Mouse (Mus musculus) embryonic facial prominence, embryonic 11.5 days (tissue): ENCODE results near the gene Arap1. TPM values are rescaled to one million over a fixed set of nuclear protein-coding genes. Genes with fewer than 3 reads are reported as not detected.

Experiments
- ATAC-seq: fragments of 200-750 bp; cut with Nextera tagmentation; replicated peaks from 2 replicates; pipeline ENCODE4 v1.8.0; 2017; ENCODE audit warnings: low read depth; ENCODE audit not compliant: insufficient number of reproducible peaks, low FRiP score, low TSS enrichment
- DNase-seq: peaks from one replicate; pipeline ENCODE4 v3.0.0-alpha.2; 2015; ENCODE audit warnings: low spot score
- H3K27ac ChIP-seq: fragments of 300-500 bp; sonication (generic); replicated peaks from 2 replicates; pipeline ENCODE4 v1.5.1; 2014; ENCODE audit warnings: mild to moderate bottlenecking, low read depth, low read length, control low read depth
- H3K27me3 ChIP-seq: fragments of 300-500 bp; sonication (generic); 2 replicates; pipeline ENCODE4 v1.6.1; 2014; ENCODE audit warnings: mild to moderate bottlenecking, low read length, moderate library complexity, mixed read lengths; ENCODE audit not compliant: control insufficient read depth, insufficient read depth
- H3K36me3 ChIP-seq: fragments of 300-500 bp; sonication (generic); replicated peaks from 2 replicates; pipeline ENCODE4 v1.6.1; 2014; ENCODE audit warnings: low read depth, mild to moderate bottlenecking, low read length, moderate library complexity, mixed read lengths; ENCODE audit not compliant: control insufficient read depth, insufficient read depth
- H3K4me1 ChIP-seq: fragments of 300-500 bp; sonication (generic); 2 replicates; pipeline ENCODE4 v1.6.1; 2014; ENCODE audit warnings: low read length, mixed read lengths; ENCODE audit not compliant: control insufficient read depth, insufficient read depth
- H3K4me2 ChIP-seq: fragments of 300-500 bp; sonication (generic); 2 replicates; pipeline ENCODE4 v1.6.1; 2014; ENCODE audit warnings: low read depth, mild to moderate bottlenecking, control low read depth, low read length, moderate library complexity
- H3K4me3 ChIP-seq: fragments of 300-500 bp; sonication (generic); 2 replicates; pipeline ENCODE4 v1.5.1; 2014; ENCODE audit warnings: low read depth, low read length, control low read depth
- H3K9ac ChIP-seq: fragments of 300-500 bp; sonication (generic); replicated peaks from 2 replicates; pipeline ENCODE4 v1.6.1; 2014; ENCODE audit warnings: mild to moderate bottlenecking, control low read depth, low read length
- H3K9me3 ChIP-seq: fragments of 300-500 bp; sonication (generic); replicated peaks from 2 replicates; pipeline ENCODE4 v1.6.1; 2016; ENCODE audit warnings: mild to moderate bottlenecking, low read length, inconsistent platforms, mixed read lengths; ENCODE audit not compliant: control insufficient read depth
- WGBS: fragments of 180-500 bp; shearing (Covaris S2); extraction: QIAGEN DNeasy Blood & Tissue Kit; methylation state at CpG from one replicate; pipeline ENCODE4 v1.1.7; 2014; 5-methylcytosine and 5-hydroxymethylcytosine counted together
- polyA plus RNA-seq: library from polyadenylated mRNA; unstranded; fragments of >200 nt; fragmentation: Nextera tagmentation; extraction: Ambion mirVana; gene quantifications from 2 replicates; pipeline ENCODE4 v1.2.1, GENCODE M21; 2014

Gene Arap1
- polyA plus RNA-seq, 1 experiment from 2014 or later, result 13.5 TPM

DNA sequence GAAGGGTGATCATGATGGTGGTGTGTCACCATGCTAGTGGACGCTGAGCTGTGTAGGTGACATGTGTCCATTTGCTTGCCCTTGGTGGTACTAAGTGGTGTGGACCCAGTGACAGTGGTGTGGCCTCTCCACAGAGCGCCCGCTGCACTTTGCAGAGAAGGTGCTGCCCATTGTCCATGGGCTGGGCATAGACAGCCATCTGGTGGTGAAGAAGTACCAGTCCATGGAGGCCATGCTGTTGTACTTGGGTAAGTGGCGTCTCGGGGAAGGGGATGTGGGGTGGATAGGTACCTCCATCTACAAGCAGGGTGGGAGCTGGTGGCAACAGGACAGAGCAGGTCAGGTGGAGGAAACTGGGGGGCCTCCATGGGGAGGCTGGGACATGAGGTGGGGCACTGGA, 56.0 kb downstream of the Arap1 start:
- ATAC-seq (no peak), DNase-seq (no peak)
- H3K4me3 ChIP-seq, result no peak overlapping the region
- 90% methylated on average over 5 of the region's 5 CpGs for whole genome bisulfite sequencing
- no peak overlapping the region for H3K4me2 ChIP-seq
- no peak overlapping the region for H3K9ac ChIP-seq
- no peak overlapping the region for H3K27ac ChIP-seq
- no peaks in the 10 kb centered on the region for H3K36me3 ChIP-seq
- no peaks in the 10 kb centered on the region for H3K27me3 ChIP-seq
- H3K4me1 ChIP-seq, result no peaks in the 10 kb centered on the region
- no peaks in the 10 kb centered on the region for H3K9me3 ChIP-seq

DNA sequence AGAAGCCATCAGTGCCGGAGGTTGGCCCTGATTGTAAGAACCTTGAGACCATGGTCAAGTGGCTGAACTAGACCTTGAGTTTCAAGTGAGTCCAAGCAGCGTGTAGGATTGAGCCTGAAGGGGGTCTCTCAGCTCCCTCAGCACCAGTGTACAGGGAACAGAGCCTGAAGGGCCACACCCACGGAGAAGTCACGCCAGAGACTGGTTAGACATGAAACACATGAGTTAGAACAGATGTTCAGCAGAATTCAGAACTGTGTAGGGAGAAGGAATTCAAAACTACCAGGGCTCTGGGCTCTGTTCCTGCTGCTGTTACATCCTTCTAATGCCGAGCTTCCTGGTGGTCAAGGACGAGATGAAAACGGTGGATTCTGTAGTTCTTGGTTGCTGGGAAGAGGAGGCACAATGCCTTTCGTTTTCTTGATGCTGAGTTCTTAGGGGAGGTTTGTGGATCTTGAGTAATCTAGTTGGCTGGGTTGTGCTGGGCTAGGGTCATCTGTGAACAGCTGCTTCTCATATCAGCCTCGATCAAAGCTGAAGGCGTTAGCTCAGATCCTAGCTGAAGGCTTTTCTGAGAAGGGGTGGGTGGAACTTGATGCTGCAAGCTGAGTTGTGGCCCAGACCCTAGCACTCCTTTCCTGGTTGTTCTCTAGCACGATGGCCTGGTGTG, 62.5 kb downstream of the Arap1 start, which contains the start of gene Gm45837:
Gene Gm45837, plus strand, starts transcription at position 620 of the 670 bp plus-strand sequence.
- Histone ChIP-seq H3K36me3 (no peaks in the 10 kb centered on the region), H3K9ac (no peak within 1 kb of the TSS), H3K27ac (no peak within 1 kb of the TSS), H3K4me2 (no peak within 1 kb of the TSS), H3K4me1 (no peaks in the 10 kb centered on the region), H3K9me3 (no peaks in the 10 kb centered on the region), H3K27me3 (no peaks in the 10 kb centered on the region), H3K4me3 (no peak within 1 kb of the TSS)
- no peak for DNase-seq
- WGBS, result 74% methylated on average over 11 of the region's 11 CpGs
- ATAC-seq, result no peak

DNA sequence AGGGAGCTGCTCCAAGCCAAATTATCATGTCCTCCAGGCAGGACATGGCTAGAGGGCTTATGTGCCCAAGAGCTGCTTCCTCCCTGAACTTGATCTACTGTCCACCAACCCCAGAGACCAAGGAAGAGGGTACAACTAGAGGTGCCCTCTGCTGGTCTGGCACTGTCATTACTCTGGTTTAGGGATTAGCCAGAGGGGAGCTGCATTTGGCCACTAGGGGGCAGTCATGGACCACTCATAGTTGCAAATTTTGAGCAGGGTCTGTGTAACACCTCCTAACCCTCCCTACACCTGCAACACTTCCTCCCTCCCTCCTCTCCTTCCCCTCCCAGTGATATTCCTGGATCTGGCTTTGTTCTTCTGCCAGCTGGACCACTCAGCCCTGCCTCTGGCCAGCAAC, 64.9 kb downstream of the Arap1 start:
- Histone ChIP-seq H3K36me3 (no peaks in the 10 kb centered on the region), H3K4me1 (no peaks in the 10 kb centered on the region), H3K4me2 (no peak overlapping the region), H3K4me3 (no peak overlapping the region), H3K27ac (no peak overlapping the region), H3K9me3 (no peaks in the 10 kb centered on the region), H3K9ac (no peak overlapping the region), H3K27me3 (no peaks in the 10 kb centered on the region)
- no peak for ATAC-seq
- peak; percentile 88 for DNase-seq

DNA sequence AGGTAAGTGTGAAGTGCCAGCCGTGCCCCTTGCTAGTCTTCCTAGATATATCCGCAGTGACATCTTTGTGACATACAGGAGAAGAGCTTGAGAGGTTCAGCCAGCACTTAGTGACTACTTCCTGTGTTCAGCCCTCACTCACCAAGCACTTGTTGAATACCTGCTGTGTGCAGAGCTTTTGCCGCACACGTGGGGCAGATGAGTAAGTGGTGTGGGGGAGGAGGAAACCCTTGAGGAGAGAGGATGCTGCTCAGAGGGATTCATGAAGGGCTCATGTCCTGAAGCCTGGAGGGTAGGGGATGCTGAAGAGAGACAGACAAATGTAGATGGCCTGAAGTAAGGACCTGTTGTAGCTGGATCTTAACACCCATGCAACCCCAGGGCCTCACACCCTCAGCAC, 66.3 kb downstream of the Arap1 start:
- Histone ChIP-seq H3K4me2 (no peak overlapping the region), H3K9ac (no peak overlapping the region), H3K27ac (no peak overlapping the region), H3K27me3 (no peaks in the 10 kb centered on the region), H3K9me3 (no peaks in the 10 kb centered on the region), H3K4me3 (no peak overlapping the region), H3K4me1 (no peaks in the 10 kb centered on the region), H3K36me3 (no peaks in the 10 kb centered on the region)
- DNase-seq (no peak), ATAC-seq (no peak)
- WGBS, result 45% methylated on average over 4 of the region's 4 CpGs

DNA sequence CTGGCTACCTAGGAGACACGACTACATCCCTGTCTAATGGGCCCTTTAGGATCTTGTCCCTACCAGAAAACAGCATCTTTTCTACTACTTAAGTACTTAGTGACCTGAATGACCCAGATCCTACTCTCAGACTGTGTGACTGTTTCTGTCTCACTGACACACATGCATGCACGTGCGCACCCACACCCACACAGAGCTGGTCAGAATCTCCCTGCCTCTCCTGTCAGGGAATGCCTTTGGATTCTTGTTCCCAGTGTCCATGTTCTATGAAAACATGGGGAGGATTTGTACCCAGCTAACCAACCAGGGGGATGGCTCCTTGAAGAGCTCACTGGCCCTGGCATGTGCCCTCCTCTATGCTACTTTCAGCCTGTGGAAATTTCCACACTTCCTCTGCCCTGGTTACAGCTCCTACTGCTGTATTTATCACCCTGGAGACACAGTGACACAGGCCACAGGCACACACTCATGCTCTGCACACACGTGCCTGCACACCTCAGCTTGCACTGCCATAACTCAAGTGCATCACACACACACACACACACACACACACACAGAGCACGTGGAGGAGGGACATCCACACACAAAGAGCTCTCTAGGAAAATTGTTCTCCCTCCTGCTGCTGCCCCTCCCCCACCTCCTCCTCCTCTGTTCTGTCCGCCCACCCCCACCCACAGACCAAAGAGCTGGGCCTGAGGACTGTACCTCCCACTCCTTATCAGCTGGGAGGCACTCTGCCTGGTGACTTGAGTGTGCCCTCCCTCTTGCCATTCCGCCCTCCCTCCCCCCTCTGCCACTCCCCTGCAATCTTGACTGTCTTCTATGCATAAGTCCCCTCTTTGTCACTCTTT, 67.0 kb downstream of the Arap1 start:
- Histone ChIP-seq H3K4me1 (no peaks in the 10 kb centered on the region), H3K9ac (no peak overlapping the region; the same call in 1 of the 2 replicates), H3K36me3 (no peaks in the 10 kb centered on the region), H3K27me3 (no peaks in the 10 kb centered on the region), H3K4me2 (no peak overlapping the region), H3K4me3 (no peak overlapping the region), H3K27ac (0 out of 2 replicates have a peak overlapping the region, but pooled peaks have one; percentile 13), H3K9me3 (no peaks in the 10 kb centered on the region)
- DNase-seq, result peak; percentile 44
- ATAC-seq, result no peak
- 32% methylated on average over 7 of the region's 7 CpGs for WGBS

DNA sequence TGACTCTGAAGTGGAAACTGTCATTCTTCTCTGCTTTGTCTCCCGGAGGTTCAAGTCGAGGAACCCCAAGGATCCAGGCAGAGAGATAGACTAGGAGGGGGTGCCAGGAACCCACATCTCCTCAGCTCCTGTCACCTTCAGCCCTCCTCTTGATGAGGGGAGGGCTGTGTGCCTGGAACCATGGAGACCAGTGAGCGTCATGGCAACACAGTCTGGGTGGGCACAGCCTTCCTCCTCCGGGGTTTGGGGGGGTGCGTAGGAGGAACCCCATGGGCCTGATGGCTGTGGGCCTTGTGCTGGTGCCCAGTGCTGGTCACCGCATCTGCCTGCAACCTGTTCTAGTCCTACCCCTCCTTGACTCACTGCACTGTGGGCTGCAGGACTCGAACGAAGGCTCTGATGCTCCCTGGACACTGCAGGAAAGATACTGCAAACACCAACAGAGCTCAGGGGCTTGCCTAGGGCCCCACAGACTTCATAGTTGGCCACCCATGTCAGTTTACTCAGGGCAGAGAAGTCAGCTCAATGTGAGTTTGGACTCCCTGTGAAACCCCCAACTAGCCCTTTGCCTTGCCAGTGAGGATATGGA, 67.7 kb downstream of the Arap1 start:
- Histone ChIP-seq H3K36me3 (no peaks in the 10 kb centered on the region), H3K9me3 (no peaks in the 10 kb centered on the region), H3K27ac (no peak overlapping the region), H3K27me3 (no peaks in the 10 kb centered on the region), H3K9ac (no peak overlapping the region), H3K4me3 (no peak overlapping the region), H3K4me2 (no peak overlapping the region), H3K4me1 (no peaks in the 10 kb centered on the region)
- no peak for ATAC-seq
- WGBS, result 51% methylated on average over 8 of the region's 8 CpGs
- DNase-seq, result no peak

DNA sequence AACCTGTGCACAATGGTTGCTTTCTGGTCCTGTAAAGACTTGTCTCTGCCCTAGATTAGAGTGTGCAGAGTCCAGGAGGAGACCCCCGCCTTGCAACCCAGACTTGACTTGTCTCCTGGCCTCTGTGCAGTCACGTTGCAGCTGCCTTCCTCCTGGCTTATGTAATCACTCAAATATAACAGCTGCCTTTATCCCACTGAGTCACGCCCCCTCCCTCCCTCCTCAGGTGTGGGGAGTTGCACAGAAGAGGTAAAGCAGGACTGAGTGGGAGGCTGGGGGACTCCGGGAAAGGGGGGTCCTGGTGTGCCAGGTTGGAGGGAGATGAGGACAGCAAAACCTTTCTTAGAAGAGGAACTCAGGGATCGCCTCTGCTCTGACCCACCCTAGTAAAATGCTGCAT, 68.5 kb downstream of the Arap1 start:
- WGBS, result 57% methylated on average over 5 of the region's 5 CpGs
- Histone ChIP-seq H3K4me1 (no peaks in the 10 kb centered on the region), H3K4me2 (no peak overlapping the region), H3K36me3 (no peaks in the 10 kb centered on the region), H3K27me3 (no peaks in the 10 kb centered on the region), H3K9ac (no peak overlapping the region), H3K4me3 (no peak overlapping the region), H3K9me3 (no peaks in the 10 kb centered on the region), H3K27ac (no peak overlapping the region)
- ATAC-seq (no peak), DNase-seq (no peak)
